Comparison of ENCODE assay signal across 7 mouse cellular contexts in the genomic region with DNA sequence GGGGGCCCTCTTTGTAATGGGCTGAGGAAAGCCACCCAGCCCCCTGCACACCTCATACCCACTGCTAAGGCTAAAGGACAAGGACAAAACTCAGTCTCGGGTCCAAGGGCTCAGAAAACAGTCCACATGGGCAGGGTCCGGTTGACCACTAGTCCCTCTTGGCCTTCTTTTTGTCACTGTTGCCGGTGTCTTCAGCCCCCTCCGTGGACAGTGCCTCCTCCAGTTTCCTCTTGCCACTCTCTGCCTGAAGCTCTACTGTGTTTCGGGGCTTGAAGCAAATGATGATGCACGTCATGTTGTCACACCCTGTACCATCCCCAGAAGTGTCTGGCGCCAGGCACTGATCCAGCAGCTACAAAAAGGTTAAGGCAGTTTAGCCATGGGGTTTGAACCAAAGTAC. TPM values are rescaled to one million over a fixed set of nuclear protein-coding genes. Genes with fewer than 3 reads are reported as not detected.
DNase-seq lines count a peak whose midpoint lies in the region; ATAC-seq and TF ChIP-seq lines count a peak whose summit lies in the region.

No protein-coding gene starts in this region.

- peak overlapping the region; percentile 88 for H3K27ac ChIP-seq in left cerebral cortex, adult 2 months
- peak overlapping the region; percentile 78 for H3K27ac ChIP-seq in forebrain, embryonic 11.5 days (ENCODE audit: low read depth, low read length)
- H3K27ac ChIP-seq in intestine, postnatal 0 days (ENCODE audit: low read depth, low read length): peak overlapping the region; percentile 82
- peak overlapping the region; percentile 84 for H3K27ac ChIP-seq in neural tube, embryonic 15.5 days (replicated peaks)

- ATAC-seq in forebrain, embryonic 11.5 days (replicated peaks; ENCODE audit: low FRiP score): no peak
- no peak for ATAC-seq in intestine, postnatal 0 days
- ATAC-seq in neural tube, embryonic 15.5 days (ENCODE audit: low FRiP score): no peak

- WGBS in forebrain, embryonic 11.5 days: 84% methylated on average over 7 of the region's 7 CpGs
- WGBS in intestine, postnatal 0 days: 91% methylated on average over 7 of the region's 7 CpGs
- 89% methylated on average over 7 of the region's 7 CpGs for WGBS in neural tube, embryonic 15.5 days

- TF ChIP-seq CTCF in left cerebral cortex, adult 2 months (IDR thresholded peaks at IDR 0.05): no peak
- no peak for TF ChIP-seq CTCF in intestine, postnatal 0 days (IDR thresholded peaks at IDR 0.05; ENCODE audit: low read depth)

- peaks cover 32% of the 10 kb centered on the region; the same call in 1 of the 2 replicates for H3K36me3 ChIP-seq in forebrain, embryonic 11.5 days (ENCODE audit: control insufficient read depth, insufficient read depth, low read length)
- H3K36me3 ChIP-seq in intestine, postnatal 0 days (ENCODE audit: control insufficient read depth, insufficient read depth): peaks cover 62% of the 10 kb centered on the region
- H3K36me3 ChIP-seq in neural tube, embryonic 15.5 days: peaks cover 75% of the 10 kb centered on the region

- H3K4me1 ChIP-seq in forebrain, embryonic 11.5 days (replicated peaks; ENCODE audit: control insufficient read depth, insufficient read depth, low read length): peaks cover 9% of the 10 kb centered on the region; the same call in 1 of the 2 replicates
- H3K4me1 ChIP-seq in intestine, postnatal 0 days (replicated peaks; ENCODE audit: control insufficient read depth, insufficient read depth, low read length): no peaks in the 10 kb centered on the region
- peaks cover 29% of the 10 kb centered on the region for H3K4me1 ChIP-seq in neural tube, embryonic 15.5 days

- intact Hi-C loops in left cerebral cortex, adult 2 months (cut with DNase I): no loop called here

- H3K27me3 ChIP-seq in forebrain, embryonic 11.5 days (ENCODE audit: control insufficient read depth, insufficient read depth, low read length): no peaks in the 10 kb centered on the region
- H3K27me3 ChIP-seq in intestine, postnatal 0 days (replicated peaks; ENCODE audit: control insufficient read depth, insufficient read depth, low read length): no peaks in the 10 kb centered on the region
- H3K27me3 ChIP-seq in neural tube, embryonic 15.5 days (replicated peaks): no peaks in the 10 kb centered on the region

- peak overlapping the region; percentile 80; the same call in 1 of the 2 replicates for H3K4me3 ChIP-seq in left cerebral cortex, adult 2 months
- peak overlapping the region; percentile 76 for H3K4me3 ChIP-seq in forebrain, embryonic 11.5 days (ENCODE audit: low read depth, low read length)
- peak overlapping the region; percentile 77 for H3K4me3 ChIP-seq in intestine, postnatal 0 days (ENCODE audit: low read depth, low read length)
- H3K4me3 ChIP-seq in neural tube, embryonic 15.5 days (replicated peaks): peak overlapping the region; percentile 95

- H3K4me2 ChIP-seq in forebrain, embryonic 11.5 days (ENCODE audit: low read depth, low read length, severe bottlenecking): peak overlapping the region; percentile 71
- peak overlapping the region; percentile 74 for H3K4me2 ChIP-seq in intestine, postnatal 0 days (replicated peaks; ENCODE audit: low read depth)
- H3K4me2 ChIP-seq in neural tube, embryonic 15.5 days: peak overlapping the region; percentile 71

- H3K9me3 ChIP-seq in forebrain, embryonic 11.5 days (ENCODE audit: control insufficient read depth, low read length): peaks cover 5% of the 10 kb centered on the region
- H3K9me3 ChIP-seq in intestine, postnatal 0 days (ENCODE audit: control insufficient read depth): no peaks in the 10 kb centered on the region; the same call in 1 of the 2 replicates
- peaks cover 4% of the 10 kb centered on the region for H3K9me3 ChIP-seq in neural tube, embryonic 15.5 days (replicated peaks)

- H3K9ac ChIP-seq in forebrain, embryonic 11.5 days (ENCODE audit: low read length): peak overlapping the region; percentile 83; the same call in 1 of the 2 replicates
- 0 out of 2 replicates have a peak overlapping the region, but pooled peaks have one; percentile 4 for H3K9ac ChIP-seq in intestine, postnatal 0 days (ENCODE audit: low read depth, low read length)
- H3K9ac ChIP-seq in neural tube, embryonic 15.5 days (replicated peaks): 0 out of 2 replicates have a peak overlapping the region, but pooled peaks have one; percentile 51

- DNase-seq in left cerebral cortex, adult 2 months (ENCODE audit: extremely low spot score in 1 of 2, low spot score in 2 of 2): no peak
- DNase-seq in left cerebral cortex, adult 18-20 months (ENCODE audit: low spot score in 2 of 2): no peak
- DNase-seq in forebrain, embryonic 11.5 days (ENCODE audit: low spot score): no peak
- DNase-seq in thymus, postnatal 10 days (ENCODE audit: low spot score in 2 of 2): no peak
- DNase-seq in right cerebral cortex, postnatal 36 days (ENCODE audit: low spot score in 2 of 2): no peak

RNA-seq across cellular contexts. Expression of a gene that starts 0.8 kb away (rescaled TPM):
- 10 to 100 TPM; 28.0 to 31.4 TPM for total RNA-seq in left cerebral cortex, adult 2 months (2021)
- total RNA-seq in left cerebral cortex, adult 18-20 months (2021): 10 to 100 TPM; 24.2 to 28.7 TPM
- polyA plus RNA-seq in forebrain, embryonic 11.5 days (2014; fragmentation: Nextera tagmentation; extraction: Ambion mirVana): 10.0 TPM in 2 replicates
- 6.8 and 7.3 TPM in 2 replicates for polyA plus RNA-seq in intestine, postnatal 0 days (2015; fragmentation: Nextera tagmentation; extraction: Ambion mirVana)
- 14.2 and 14.9 TPM in 2 replicates for polyA plus RNA-seq in neural tube, embryonic 15.5 days (2015; fragmentation: Nextera tagmentation; extraction: Ambion mirVana)

RNA-seq across cellular contexts. Expression of a gene that starts 9.7 kb away (rescaled TPM):
- total RNA-seq in left cerebral cortex, adult 2 months (2021): 10 to 100 TPM; 39.7 to 43.7 TPM
- total RNA-seq in left cerebral cortex, adult 18-20 months (2021): 10 to 100 TPM; 35.4 to 40.1 TPM
- 68.8 and 83.8 TPM in 2 replicates for polyA plus RNA-seq in forebrain, embryonic 11.5 days (2014; fragmentation: Nextera tagmentation; extraction: Ambion mirVana)
- 43.7 and 45.1 TPM in 2 replicates for polyA plus RNA-seq in intestine, postnatal 0 days (2015; fragmentation: Nextera tagmentation; extraction: Ambion mirVana)
- 86.8 and 90.4 TPM in 2 replicates for polyA plus RNA-seq in neural tube, embryonic 15.5 days (2015; fragmentation: Nextera tagmentation; extraction: Ambion mirVana)

RNA-seq across cellular contexts. Expression of a gene that starts 9.9 kb away (rescaled TPM):
- total RNA-seq in left cerebral cortex, adult 2 months (2021): 10 to 100 TPM; 75.1 to 76.6 TPM
- total RNA-seq in left cerebral cortex, adult 18-20 months (2021): 10 to 100 TPM; 77.5 to 80.3 TPM
- 142 and 144 TPM in 2 replicates for polyA plus RNA-seq in forebrain, embryonic 11.5 days (2014; fragmentation: Nextera tagmentation; extraction: Ambion mirVana)
- 122 and 130 TPM in 2 replicates for polyA plus RNA-seq in intestine, postnatal 0 days (2015; fragmentation: Nextera tagmentation; extraction: Ambion mirVana)
- polyA plus RNA-seq in neural tube, embryonic 15.5 days (2015; fragmentation: Nextera tagmentation; extraction: Ambion mirVana): 111 and 120 TPM in 2 replicates

RNA-seq across cellular contexts. Expression of a gene that starts 17.6 kb away (rescaled TPM):
- total RNA-seq in left cerebral cortex, adult 2 months (2021): 10 to 100 TPM; 72.6 to 78.5 TPM
- total RNA-seq in left cerebral cortex, adult 18-20 months (2021): 10 to 100 TPM; 70.7 to 76.2 TPM
- 177 and 193 TPM in 2 replicates for polyA plus RNA-seq in forebrain, embryonic 11.5 days (2014; fragmentation: Nextera tagmentation; extraction: Ambion mirVana)
- polyA plus RNA-seq in intestine, postnatal 0 days (2015; fragmentation: Nextera tagmentation; extraction: Ambion mirVana): 54.8 and 55.4 TPM in 2 replicates
- polyA plus RNA-seq in neural tube, embryonic 15.5 days (2015; fragmentation: Nextera tagmentation; extraction: Ambion mirVana): 167 and 173 TPM in 2 replicates

RNA-seq across cellular contexts. Expression of a gene that starts 23.0 kb away (rescaled TPM):
- total RNA-seq in left cerebral cortex, adult 2 months (2021): 10 to 100 TPM; 56.8 to 61.1 TPM
- total RNA-seq in left cerebral cortex, adult 18-20 months (2021): 10 to 100 TPM; 50.5 to 53.6 TPM
- polyA plus RNA-seq in forebrain, embryonic 11.5 days (2014; fragmentation: Nextera tagmentation; extraction: Ambion mirVana): 101 and 109 TPM in 2 replicates
- 23.1 and 26.2 TPM in 2 replicates for polyA plus RNA-seq in intestine, postnatal 0 days (2015; fragmentation: Nextera tagmentation; extraction: Ambion mirVana)
- 54.0 and 61.9 TPM in 2 replicates for polyA plus RNA-seq in neural tube, embryonic 15.5 days (2015; fragmentation: Nextera tagmentation; extraction: Ambion mirVana)

Comparison
In these comparisons a context has a peak if more than half of its experiments do, and no peak if none do; other contexts are left out.
1. H3K9ac ChIP-seq: peak in every context shown above with its lines; median percentile 83 in forebrain, embryonic 11.5 days; 51 in neural tube, embryonic 15.5 days; 4 in intestine, postnatal 0 days.